Mouse (Mus musculus) heart, adult 9 months (tissue): ENCODE results near the gene Unc13c.

Experiments used
- DNase-seq, 2 experiments: peaks; one replicate each; pipeline ENCODE4 v3.0.0; 2022; ENCODE audit warnings: low spot score in 2 of 2

Gene Unc13c

GRCm38 (mm10) chr9:73882393-73882919 lies 86.3 kb downstream of the Unc13c start:
- no peak for DNase-seq

- no peak for DNase-seq
Observed at GRCm38 (mm10) chr9:73867410-73868067, 101.2 kb downstream of the Unc13c start.

GRCm38 (mm10) chr9:73866666-73867065 lies 102.1 kb downstream of the Unc13c start:
- no peak for DNase-seq

- no peak for DNase-seq
Observed at GRCm38 (mm10) chr9:73859469-73859868, 109.3 kb downstream of the Unc13c start.

- DNase-seq = no peak
Observed at GRCm38 (mm10) chr9:73854281-73854680, 114.5 kb downstream of the Unc13c start.

GRCm38 (mm10) chr9:73806681-73807080 lies 162.1 kb downstream of the Unc13c start:
- DNase-seq = no peak

- DNase-seq = no peak
Observed at GRCm38 (mm10) chr9:73774616-73775015, 194.2 kb downstream of the Unc13c start.

- no peak for DNase-seq
Observed at GRCm38 (mm10) chr9:73755185-73755584, 213.6 kb downstream of the Unc13c start.

- no peak for DNase-seq
Observed at GRCm38 (mm10) chr9:73753480-73753879, 215.3 kb downstream of the Unc13c start.

GRCm38 (mm10) chr9:73751344-73751743 lies 217.4 kb downstream of the Unc13c start:
- no peak for DNase-seq

- no peak for DNase-seq
Observed at GRCm38 (mm10) chr9:73734446-73734845, 234.3 kb downstream of the Unc13c start.

GRCm38 (mm10) chr9:73725717-73726662 lies 242.8 kb downstream of the Unc13c start:
- no peak for DNase-seq

GRCm38 (mm10) chr9:73724776-73725175 lies 244.0 kb downstream of the Unc13c start:
- no peak for DNase-seq

GRCm38 (mm10) chr9:73713508-73713907 lies 255.3 kb downstream of the Unc13c start:
- DNase-seq = no peak

- no peak for DNase-seq
Observed at GRCm38 (mm10) chr9:73697103-73697502, 271.7 kb downstream of the Unc13c start.

- no peak for DNase-seq
Observed at GRCm38 (mm10) chr9:73681580-73681979, 287.2 kb downstream of the Unc13c start.

- DNase-seq = no peak
Observed at GRCm38 (mm10) chr9:73680545-73681495, 287.9 kb downstream of the Unc13c start.

- no peak for DNase-seq
Observed at GRCm38 (mm10) chr9:73671656-73672212, 297.0 kb downstream of the Unc13c start.

- DNase-seq = no peak
Observed at GRCm38 (mm10) chr9:73670040-73670439, 298.7 kb downstream of the Unc13c start.

- no peak for DNase-seq
Observed at GRCm38 (mm10) chr9:73662839-73663238, 305.9 kb downstream of the Unc13c start.

- DNase-seq = no peak
Observed at GRCm38 (mm10) chr9:73649088-73649487, 319.7 kb downstream of the Unc13c start.
